Mouse (Mus musculus) T-helper 1 cell (primary cell): ENCODE results near the gene Wfdc15a.

ENCODE experiments used
- in situ Hi-C: fragments of 300-600 bp; cut with MboI, MseI; formaldehyde crosslinking; loops from one replicate; pipeline ENCODE4 v1.15.1; 2025; ENCODE audit warnings: high pct_unique_total_duplicates

Gene Wfdc15a

GRCm38 (mm10) chr2:164177831-164178230, 22.1 kb downstream of the Wfdc15a start:
- in situ Hi-C loops: no loop called here

- in situ Hi-C loops: no loop called here
Measured at GRCm38 (mm10) chr2:164175850-164176249, 24.1 kb downstream of the Wfdc15a start.

- in situ Hi-C loops: no loop called here
Measured at GRCm38 (mm10) chr2:164174649-164175395, 25.1 kb downstream of the Wfdc15a start.

DNA sequence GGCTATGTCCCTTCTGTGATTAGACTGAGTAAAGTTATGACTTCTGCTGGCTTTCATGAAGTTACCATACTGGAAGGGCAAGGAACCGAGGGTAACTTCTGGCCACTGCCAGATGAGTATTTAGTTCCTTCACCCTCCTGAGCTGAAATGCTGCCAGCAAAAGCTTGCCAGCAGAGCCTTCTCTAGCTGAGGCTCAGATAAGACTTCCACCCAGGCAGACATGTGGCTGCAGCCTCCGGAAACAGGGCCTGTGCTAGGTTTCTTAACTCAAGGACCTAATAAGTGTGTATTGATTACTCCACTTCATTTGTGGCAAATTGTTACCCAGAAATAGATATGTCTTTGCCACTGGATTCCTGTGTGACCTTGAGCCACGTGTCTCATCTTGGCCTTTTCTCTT, 26.5 kb downstream of the Wfdc15a start:
- in situ Hi-C loops: no loop called here

DNA sequence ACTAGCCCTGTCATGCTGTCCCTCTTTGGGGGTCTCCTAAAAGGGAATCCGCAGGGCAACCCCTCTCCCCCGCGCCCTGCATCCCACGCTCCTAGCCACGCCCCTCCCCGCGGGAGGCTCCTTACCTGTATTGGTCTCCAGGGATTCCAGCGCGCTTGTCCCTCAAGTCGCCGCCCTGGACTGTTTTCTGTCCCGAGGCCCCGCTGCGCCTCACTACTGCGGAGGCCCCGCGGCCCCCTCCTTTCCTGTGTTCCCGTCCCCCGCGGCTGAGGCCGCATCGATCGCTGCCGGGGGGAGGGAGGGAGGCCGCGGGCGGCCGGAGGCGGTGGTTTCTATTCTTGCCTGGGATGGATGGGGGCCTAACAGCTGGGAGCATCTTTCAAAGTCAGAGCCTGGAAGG, 29.0 kb downstream of the Wfdc15a start, which contains the start of gene Kcns1:
Gene Kcns1 (minus strand): TSS at position 212 of the 400 bp plus-strand sequence.
- in situ Hi-C loops: no loop called here

GRCm38 (mm10) chr2:164170326-164170725, 29.6 kb downstream of the Wfdc15a start:
- in situ Hi-C loops: no loop called here

GRCm38 (mm10) chr2:164168571-164168946, 31.4 kb downstream of the Wfdc15a start:
- in situ Hi-C loops: no loop called here

DNA sequence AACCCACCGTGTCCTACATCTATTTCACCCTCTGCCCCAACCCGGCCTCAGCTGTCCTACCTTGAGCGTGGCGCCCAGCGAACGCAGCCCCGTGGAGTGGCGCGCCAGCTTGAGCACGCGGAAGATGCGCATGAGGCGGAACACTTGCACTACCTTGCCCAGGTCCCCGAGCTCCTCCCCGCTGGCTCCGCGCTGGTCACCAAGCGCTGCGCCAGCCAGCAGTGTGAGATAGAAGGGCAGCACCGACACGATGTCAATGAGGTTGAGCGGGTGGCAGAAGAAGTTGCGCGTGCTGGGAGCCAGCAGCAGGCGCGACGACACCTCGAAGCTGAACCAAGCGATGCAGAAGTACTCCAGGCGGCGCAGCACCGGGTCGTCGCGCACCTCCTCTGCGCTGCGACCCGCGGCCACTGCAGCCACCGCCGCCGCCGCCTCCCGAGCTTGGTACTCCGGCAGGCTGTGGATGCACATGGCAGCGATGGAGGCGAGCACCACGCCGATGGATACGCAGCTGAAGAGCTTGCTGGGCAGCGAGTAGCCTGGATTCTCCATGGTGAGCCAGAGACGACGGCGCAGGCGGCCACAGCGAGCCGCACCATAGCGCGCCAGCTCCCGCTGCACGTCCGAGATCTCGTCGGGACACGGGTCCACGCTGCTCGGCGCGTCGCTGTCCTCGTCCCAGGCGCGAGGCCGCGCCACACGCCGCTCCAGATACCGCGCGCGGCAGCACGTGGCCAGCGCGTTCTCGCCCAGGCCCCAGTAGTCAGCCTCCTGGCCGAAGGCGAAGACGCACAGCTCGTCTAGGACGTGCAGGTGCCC, 32.0 kb downstream of the Wfdc15a start:
- in situ Hi-C loops: no loop called here

- in situ Hi-C loops: no loop called here
Measured at GRCm38 (mm10) chr2:164164941-164165340, 35.0 kb downstream of the Wfdc15a start.

DNA sequence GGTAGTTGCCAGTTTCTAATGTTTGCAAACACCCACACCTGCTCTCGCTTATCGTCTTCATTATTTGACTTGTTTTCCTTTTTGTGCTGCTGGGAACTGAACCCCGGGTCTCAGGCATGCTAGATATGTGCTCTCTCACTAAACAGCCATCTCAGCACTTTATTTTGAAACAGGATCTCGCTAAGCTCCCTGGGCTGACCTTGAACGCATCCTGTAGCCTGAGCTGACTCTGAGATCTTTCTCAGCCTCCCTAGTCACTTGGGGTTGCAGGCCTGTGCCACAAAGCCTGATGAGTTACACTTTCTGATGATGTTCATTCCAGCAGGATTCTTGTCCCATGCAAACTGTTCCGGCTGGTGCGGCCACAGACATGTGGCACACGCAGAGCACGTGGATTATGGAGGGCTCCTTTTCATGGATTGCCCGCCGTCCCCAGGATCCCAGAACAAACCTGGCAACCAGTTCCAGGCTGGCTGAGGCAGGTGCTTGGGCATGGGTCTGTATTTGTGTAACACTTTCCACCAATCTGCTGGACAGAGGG, 38.3 kb downstream of the Wfdc15a start:
- in situ Hi-C loops: no loop called here

- in situ Hi-C loops: no loop called here
Measured at GRCm38 (mm10) chr2:164158838-164159237, 41.1 kb downstream of the Wfdc15a start.

DNA sequence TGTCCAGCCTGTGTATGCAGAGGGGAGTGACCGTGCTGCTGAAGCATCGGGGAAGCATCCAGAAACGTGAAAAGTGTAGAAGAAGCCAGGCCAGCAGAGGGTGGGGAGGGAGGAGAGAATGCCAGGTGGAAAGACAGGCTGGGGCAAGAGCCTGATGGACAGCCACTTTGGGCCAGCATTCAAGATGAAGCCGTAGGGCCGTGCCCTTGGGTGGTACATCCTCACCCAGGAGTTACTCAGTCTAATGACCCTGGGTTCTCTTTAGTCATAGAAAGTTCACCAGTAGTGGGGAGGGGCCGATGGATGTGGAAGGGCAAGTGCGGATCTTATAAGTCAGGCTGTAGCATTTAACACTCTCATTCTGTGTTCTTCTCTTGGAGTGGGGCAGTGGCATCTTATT, 43.8 kb downstream of the Wfdc15a start:
- in situ Hi-C loops: no loop called here

GRCm38 (mm10) chr2:164154007-164154406, 45.9 kb downstream of the Wfdc15a start:
- in situ Hi-C loops: no loop called here

- in situ Hi-C loops: no loop called here
Measured at GRCm38 (mm10) chr2:164152341-164152740, 47.6 kb downstream of the Wfdc15a start.

DNA sequence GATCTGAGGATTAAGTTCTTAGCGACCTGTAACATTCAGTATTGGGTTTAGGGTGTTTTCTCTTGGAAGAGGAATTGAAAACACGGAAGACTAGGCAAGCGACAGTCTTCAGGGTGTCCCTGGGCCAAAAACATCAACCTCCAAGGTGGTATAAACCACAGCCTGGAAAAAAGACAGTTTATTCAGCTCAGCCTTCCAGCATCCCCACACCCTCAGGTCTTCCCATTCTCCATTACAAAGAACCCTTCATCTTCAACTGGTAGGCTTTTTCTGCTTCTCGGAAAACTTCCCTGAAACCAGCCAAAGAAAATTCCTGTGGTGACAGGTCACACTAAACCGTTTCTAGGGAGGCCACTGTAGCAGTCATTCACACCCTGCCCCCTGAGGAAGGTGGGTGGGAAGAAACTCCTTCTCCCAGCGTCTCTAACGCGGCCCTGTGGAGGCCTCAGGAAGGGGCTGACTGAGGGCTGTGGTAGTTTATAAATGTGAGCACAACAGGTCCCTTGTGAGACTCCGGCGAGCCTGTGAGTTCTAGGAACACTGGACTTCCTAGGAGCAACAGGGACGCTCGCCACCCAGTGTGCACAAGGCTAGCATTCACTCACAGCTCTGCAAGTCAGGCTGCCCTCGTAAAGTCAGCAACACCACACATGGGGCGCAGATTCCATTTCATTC, 49.7 kb downstream of the Wfdc15a start:
- in situ Hi-C loops: no loop called here
